Mouse (Mus musculus): ENCODE measurements around the gene Gm10097.
A peak's percentile ranks its signal among the peaks of the same experiment; 100 is the strongest.

DNA sequence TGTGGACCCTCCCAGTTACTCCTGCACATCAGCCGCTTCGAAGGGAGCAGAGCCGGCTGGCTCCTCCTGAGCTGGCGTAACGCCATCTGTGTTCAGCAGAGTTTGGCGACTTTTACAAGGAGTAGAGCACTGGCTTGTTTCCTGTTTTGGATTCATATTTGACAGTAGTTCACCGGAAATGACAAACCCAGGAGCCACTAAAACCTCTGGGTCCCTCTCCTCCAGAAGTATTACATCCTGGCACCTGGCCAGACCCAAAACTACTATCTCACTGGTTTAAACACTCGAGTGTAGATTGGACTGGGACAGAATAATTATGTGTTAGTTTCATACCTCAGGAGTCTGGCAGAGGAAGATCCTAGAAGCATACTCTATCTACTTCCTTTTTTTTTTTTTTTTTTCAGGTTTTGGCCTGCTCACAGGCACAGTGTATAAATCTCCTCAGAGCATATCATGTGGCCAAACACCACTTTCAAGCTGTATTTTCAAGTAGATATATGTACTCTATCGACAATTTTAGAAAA, 11.0 kb downstream of the Gm10097 start:
- TF ChIP-seq CTCF (conservative IDR thresholded peaks at IDR 0.05 in 1 of 2, IDR thresholded peaks at IDR 0.05 in 1 of 2; ENCODE audit: low read depth in 2 of 2, low read length in 2 of 2) (no peak), ZNF384 (IDR thresholded peaks at IDR 0.05; ENCODE audit: low read depth, low read length) (peak; percentile 65), USF1 (IDR thresholded peaks at IDR 0.05; ENCODE audit: low read depth, low read length) (no peak), SIN3A (IDR thresholded peaks at IDR 0.05; ENCODE audit: low read length) (no peak), MAFK (IDR thresholded peaks at IDR 0.05; ENCODE audit: insufficient replicate concordance, low read length) (no peak), ZC3H11A (IDR thresholded peaks at IDR 0.05; ENCODE audit: low read depth, low read length) (no peak), SMC3 (IDR thresholded peaks at IDR 0.05; ENCODE audit: low read depth, low read length) (no peak)

Measured in CH12.LX (cell line).